Mouse (Mus musculus) kidney, postnatal 0 days (tissue): ENCODE measurements at regions not wholly inside any gene's neighbourhood (a gene's known extent, or its start where the extent isn't known, plus 50 kb on each side); places are given as distances from the start of the nearest gene placed in this dataset.

Source experiments
- ATAC-seq: fragments of 200-750 bp; cut with Nextera tagmentation; replicated peaks from 2 replicates; pipeline ENCODE4 v1.8.0; 2017; ENCODE audit warnings: low read depth, moderate number of reproducible peaks, moderate TSS enrichment, moderate library complexity; ENCODE audit not compliant: low FRiP score
- DNase-seq: peaks from one replicate; pipeline ENCODE4 v3.0.0-alpha.2; 2016; ENCODE audit warnings: low spot score
- H3K27ac ChIP-seq: fragments of 300-500 bp; sonication (generic); 2 replicates; pipeline ENCODE4 v1.5.1; 2014; ENCODE audit warnings: mild to moderate bottlenecking
- H3K27me3 ChIP-seq: fragments of 300-500 bp; sonication (generic); 2 replicates; pipeline ENCODE4 v1.6.1; 2014; ENCODE audit warnings: low read length, mixed read lengths; ENCODE audit not compliant: insufficient read depth
- H3K36me3 ChIP-seq: fragments of 300-500 bp; sonication (generic); 2 replicates; pipeline ENCODE4 v1.6.1; 2014; ENCODE audit warnings: low read length, mixed read lengths; ENCODE audit not compliant: insufficient read depth
- H3K4me1 ChIP-seq: fragments of 300-500 bp; sonication (generic); replicated peaks from 2 replicates; pipeline ENCODE4 v1.6.1; 2014; ENCODE audit warnings: antibody characterized with exemption, low read length, mixed read lengths; ENCODE audit not compliant: insufficient read depth
- H3K4me2 ChIP-seq: fragments of 300-500 bp; sonication (generic); 2 replicates; pipeline ENCODE4 v1.6.1; 2014; ENCODE audit warnings: mild to moderate bottlenecking, low read length, moderate library complexity, mixed read lengths
- H3K4me3 ChIP-seq: fragments of 300-500 bp; sonication (generic); replicated peaks from 2 replicates; pipeline ENCODE4 v1.5.1; 2014; ENCODE audit warnings: low read depth, low read length
- H3K9ac ChIP-seq: fragments of 300-500 bp; sonication (generic); 2 replicates; pipeline ENCODE4 v1.6.1; 2014; ENCODE audit warnings: low read depth, low read length
- H3K9me3 ChIP-seq: fragments of 300-500 bp; sonication (generic); replicated peaks from 2 replicates; pipeline ENCODE4 v1.6.1; 2016; ENCODE audit warnings: low read length, inconsistent platforms, mixed read lengths
- CTCF ChIP-seq: IDR thresholded peaks from 2 replicates; pipeline ENCODE4 v1.5.1; 2016; ENCODE audit warnings: antibody characterized with exemption, low read depth, mild to moderate bottlenecking, moderate library complexity
- WGBS: fragments of 180-500 bp; shearing (Covaris S2); extraction: QIAGEN DNeasy Blood & Tissue Kit; methylation state at CpG from one replicate; pipeline ENCODE4 v1.1.7; 2014; 5-methylcytosine and 5-hydroxymethylcytosine counted together

DNA sequence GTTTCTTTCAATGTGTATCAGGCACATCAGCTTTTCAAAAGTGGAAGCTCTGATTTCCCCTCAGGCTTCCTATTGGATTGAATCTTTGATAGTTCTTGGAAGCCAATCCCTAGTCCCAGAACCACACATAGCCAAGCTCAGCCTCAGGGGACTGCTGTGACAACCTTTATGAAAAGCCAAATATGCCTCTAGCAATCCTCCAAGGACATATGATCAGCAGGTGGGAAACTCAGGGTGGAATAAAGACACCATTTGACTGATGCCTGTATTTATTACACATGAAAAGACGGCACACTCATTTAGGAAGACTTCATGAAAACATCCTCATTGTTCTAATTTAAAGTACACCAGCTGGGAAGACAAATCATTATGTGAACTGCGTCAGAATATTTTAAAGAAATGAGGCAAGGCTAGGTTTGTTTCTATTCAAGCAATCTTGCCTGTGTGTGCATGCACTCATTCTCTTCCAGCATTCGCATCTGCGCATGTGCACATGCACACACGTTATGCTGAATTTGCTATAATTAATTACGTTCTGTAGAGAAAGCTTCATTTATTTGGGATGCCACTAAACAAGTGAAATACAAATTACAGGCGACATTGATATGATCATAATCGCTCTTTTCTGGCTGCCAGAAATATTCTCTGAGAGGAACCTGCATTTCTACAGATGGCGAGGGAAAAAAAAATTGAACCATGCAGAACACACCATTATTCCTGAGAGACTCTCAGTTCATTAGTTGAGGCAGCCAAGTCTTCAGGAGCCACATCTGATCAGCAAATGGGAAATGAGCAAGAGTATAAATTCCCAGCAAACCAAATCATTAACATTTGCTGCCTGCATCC is 556.6 kb upstream of the Sema6d start:
- TF ChIP-seq CTCF: no peak
- Histone ChIP-seq H3K36me3 (no peaks in the 10 kb centered on the region), H3K9ac (no peak overlapping the region), H3K27ac (no peak overlapping the region), H3K4me1 (no peaks in the 10 kb centered on the region), H3K4me3 (no peak overlapping the region), H3K9me3 (no peaks in the 10 kb centered on the region), H3K27me3 (no peaks in the 10 kb centered on the region), H3K4me2 (no peak overlapping the region)
- 78% methylated on average over 9 of the region's 9 CpGs for WGBS
- ATAC-seq (no peak), DNase-seq (no peak)

DNA sequence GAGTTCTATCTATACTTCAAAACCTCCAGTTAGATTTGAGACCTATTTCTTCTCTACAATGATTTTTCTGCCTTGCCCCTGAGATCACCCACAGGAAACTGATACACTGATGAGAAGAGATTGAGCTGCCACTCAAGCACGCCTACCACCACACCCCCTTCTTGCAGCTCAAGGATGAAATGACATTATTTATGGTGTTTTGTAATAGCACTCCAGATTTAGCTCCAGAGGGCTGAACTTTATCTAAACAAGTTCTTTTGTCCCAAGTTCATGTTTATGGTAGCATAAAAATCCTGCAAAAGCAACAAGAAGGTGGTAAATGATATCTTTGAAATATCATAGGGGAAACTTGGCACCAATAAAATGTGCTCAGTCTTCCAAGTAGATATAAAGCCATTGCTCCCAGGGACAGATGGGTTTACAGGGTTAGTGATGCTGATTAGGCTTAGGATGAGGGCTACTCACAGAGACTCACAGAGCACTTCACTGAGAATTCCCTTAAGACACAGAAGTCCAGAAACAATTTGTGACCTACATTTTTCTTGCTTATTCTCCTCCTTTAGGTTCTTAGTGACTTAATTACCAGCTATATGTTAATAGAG is 538.4 kb upstream of the Sema6d start:
- no peak overlapping the region for H3K4me3 ChIP-seq
- no peaks in the 10 kb centered on the region for H3K4me1 ChIP-seq
- ATAC-seq (no peak), DNase-seq (peak; percentile 79)
- no peaks in the 10 kb centered on the region for H3K36me3 ChIP-seq
- TF ChIP-seq CTCF: no peak
- no peak overlapping the region for H3K27ac ChIP-seq
- no peak overlapping the region for H3K9ac ChIP-seq
- no peaks in the 10 kb centered on the region for H3K27me3 ChIP-seq
- no peaks in the 10 kb centered on the region for H3K9me3 ChIP-seq
- 13% methylated on average over 1 of the region's 1 CpGs for WGBS
- H3K4me2 ChIP-seq: no peak overlapping the region

DNA sequence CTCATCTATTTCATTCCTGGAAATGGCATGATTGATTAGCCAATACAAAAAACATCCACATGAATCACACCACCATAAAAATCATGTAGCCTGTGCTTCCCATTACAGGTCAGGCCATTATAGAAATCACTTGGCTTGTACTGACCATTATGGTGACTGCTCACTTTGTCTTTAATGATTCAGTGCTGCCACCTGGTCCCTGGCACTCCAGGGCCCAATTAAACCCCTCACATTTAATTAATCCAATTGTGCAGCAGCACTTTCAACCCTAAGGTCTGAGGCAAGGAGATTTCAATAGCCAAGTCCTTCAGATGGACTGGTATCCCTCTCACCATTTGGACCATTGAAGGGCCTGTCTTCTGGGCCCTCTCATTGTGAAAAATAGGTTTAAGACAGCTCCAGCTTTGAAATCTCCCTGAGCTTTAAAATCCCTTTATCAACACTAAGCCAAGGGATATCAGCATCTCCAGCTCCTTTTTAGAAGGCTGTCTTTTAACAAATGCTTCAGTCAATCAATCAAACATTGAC is 531.6 kb upstream of the Sema6d start:
- Histone ChIP-seq H3K27me3 (no peaks in the 10 kb centered on the region), H3K9me3 (no peaks in the 10 kb centered on the region), H3K27ac (no peak overlapping the region), H3K4me3 (no peak overlapping the region), H3K4me1 (no peaks in the 10 kb centered on the region), H3K4me2 (no peak overlapping the region), H3K36me3 (no peaks in the 10 kb centered on the region), H3K9ac (no peak overlapping the region)
- no peak for TF ChIP-seq CTCF
- no peak for ATAC-seq
- no peak for DNase-seq
